Mouse (Mus musculus) ZHBTc4 (cell line): Measurements from ENCODE around the gene Rab2b.

Source experiments
- DNase-seq: peaks from one replicate; pipeline ENCODE4 v3.0.0-alpha.2; 2011; ENCODE audit warnings: low read depth, low spot score

The Rab2b gene

GRCm38 (mm10) chr14:52277210-52277609, 2.1 kb downstream of the Rab2b start:
- DNase-seq = peak; percentile 17

GRCm38 (mm10) chr14:52272781-52273180, 6.6 kb downstream of the Rab2b start:
- DNase-seq = peak; percentile 52

- DNase-seq = peak; percentile 100
Measured at GRCm38 (mm10) chr14:52257484-52258213, 21.7 kb downstream of the Rab2b start, which contains the start of gene Chd8. Gene Chd8, minus strand, starts transcription at chr14:52257780.

GRCm38 (mm10) chr14:52256311-52257175, 22.8 kb downstream of the Rab2b start:
- DNase-seq = peak; percentile 41

- DNase-seq = no peak
Measured at GRCm38 (mm10) chr14:52246129-52246528, 33.2 kb downstream of the Rab2b start.

GRCm38 (mm10) chr14:52244690-52245042, 34.7 kb downstream of the Rab2b start:
- no peak for DNase-seq

- peak; percentile 99 for DNase-seq
Measured at GRCm38 (mm10) chr14:52244041-52244689, 35.2 kb downstream of the Rab2b start.

GRCm38 (mm10) chr14:52236216-52236615, 43.1 kb downstream of the Rab2b start:
- no peak for DNase-seq

- no peak for DNase-seq
Measured at GRCm38 (mm10) chr14:52235165-52235564, 44.2 kb downstream of the Rab2b start.

GRCm38 (mm10) chr14:52232249-52232648, 47.1 kb downstream of the Rab2b start:
- peak; percentile 60 for DNase-seq

- DNase-seq = no peak
Measured at GRCm38 (mm10) chr14:52225972-52226371, 53.4 kb downstream of the Rab2b start.

GRCm38 (mm10) chr14:52217261-52217660, 62.1 kb downstream of the Rab2b start:
- DNase-seq = no peak
